Mouse (Mus musculus): Measurements from ENCODE around the gene Lrrk2.
"Not testable (repeated sequence)": the region's sequence is repeated elsewhere in the genome, so short reads cannot be mapped to it uniquely, and the experiment has no call there.

Gene Lrrk2

DNA sequence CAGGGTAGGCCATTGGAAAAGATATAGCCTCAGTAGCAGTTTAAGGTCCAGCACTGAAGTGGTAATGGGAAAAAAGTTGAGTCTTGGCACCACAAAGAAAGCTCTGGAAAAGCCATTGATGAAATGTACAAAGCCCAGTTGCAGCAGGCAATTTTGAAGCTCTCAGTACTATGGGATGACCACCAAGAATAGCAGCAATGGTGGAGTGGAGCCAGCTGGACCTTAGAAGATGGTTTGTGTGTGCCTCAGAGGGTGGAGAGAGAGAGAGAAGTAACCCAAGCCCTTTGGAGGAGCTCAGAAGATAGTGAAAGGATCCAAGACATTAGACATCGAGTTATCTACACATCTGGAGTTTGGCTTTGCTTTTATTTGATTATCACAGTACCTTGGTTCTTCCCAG is 20.1 kb downstream of the Lrrk2 start:
- peak; percentile 92 for DNase-seq

DNA sequence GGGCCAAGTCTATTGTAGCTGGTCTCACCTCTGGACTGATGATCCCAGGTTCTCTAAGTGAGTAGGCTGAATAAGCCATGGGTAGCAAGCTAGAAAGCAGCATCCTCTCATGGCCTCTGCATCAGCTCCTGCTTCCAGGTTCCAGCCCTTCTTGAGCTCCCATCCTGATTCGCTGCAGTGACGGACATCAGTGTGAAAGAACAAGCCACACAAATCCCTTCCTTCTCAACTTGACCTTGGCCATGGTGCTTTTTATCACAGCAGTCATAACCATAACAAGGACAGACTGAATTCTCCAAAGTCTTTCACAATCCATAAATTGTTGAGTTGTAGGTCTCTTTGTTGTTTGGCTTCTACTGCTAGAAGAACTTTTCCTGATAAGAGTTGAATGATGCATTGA is 20.9 kb downstream of the Lrrk2 start:
- DNase-seq = peak; percentile 13

DNA sequence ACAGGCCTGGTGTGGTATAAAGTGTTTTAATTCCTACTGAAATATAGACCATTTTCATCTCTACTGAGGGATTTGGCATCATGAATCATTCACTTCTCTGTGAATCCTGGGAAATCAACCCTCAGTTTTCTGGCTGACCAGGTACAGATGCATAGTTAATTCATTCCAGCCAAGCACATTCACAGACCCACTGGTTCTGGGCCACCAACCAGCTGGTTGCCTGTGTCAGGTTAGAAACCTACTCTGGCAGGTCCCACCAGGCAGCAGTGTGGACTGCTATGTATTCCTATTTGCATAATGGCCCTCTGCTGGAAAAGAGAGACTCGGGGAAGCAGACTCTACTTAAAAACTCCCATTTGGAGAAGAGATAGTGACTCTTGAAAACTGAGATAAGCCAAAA is 27.9 kb downstream of the Lrrk2 start:
- peak; percentile 46 for DNase-seq

DNA sequence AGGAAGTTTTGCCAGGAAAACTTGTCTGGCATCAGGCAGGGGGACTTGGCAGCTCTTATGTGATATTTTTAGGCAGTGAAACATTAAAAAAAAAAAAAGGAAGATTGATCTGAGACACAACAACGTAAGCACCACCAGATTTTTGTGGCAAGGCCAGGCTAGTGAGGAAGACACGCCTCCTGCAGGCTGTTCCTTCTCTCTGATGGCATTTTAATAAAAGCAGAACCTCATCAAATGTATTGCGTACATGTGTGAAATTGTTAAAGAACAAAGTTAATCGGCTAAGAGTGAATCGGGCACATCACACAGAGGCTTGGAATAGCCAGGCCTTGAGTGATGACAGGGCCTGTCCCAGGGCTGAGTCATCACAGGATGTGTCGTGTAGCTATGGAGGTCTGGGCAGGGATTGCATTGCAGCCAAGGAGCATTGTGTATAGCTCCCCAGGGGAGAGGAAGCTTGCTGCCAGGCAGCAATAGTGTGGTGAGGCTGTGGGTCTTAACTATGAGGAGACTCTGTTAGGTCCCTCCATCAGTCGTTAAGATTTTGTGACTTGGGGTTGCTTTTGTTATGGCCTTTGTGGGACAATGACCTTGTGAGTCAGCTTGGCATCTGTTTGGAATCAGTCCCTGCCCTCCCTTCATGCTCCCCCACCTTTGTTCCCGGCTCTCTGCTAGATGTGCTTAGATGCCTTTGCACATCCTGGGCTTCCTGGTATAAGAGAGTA is 30.2 kb downstream of the Lrrk2 start:
- peak; percentile 98 for DNase-seq

DNA sequence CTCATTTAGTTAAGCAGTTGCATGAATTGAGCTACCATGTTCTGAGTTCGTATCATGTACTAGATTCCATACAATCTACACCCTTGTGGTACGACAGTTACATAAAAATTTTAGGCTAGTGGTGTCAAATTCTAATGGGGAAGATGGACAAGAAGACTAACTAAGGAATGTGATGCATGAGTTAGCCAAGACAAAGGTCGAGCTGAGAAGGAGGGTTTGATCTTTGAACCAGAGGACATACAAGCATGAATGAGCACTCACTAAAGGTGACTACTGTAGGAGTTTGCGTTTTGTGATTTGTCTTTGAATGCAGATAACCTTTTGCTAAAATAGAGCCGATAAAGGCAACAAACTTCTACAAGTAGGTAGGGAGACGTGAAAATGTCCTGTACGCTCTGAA is 31.1 kb downstream of the Lrrk2 start:
- DNase-seq = no peak

DNA sequence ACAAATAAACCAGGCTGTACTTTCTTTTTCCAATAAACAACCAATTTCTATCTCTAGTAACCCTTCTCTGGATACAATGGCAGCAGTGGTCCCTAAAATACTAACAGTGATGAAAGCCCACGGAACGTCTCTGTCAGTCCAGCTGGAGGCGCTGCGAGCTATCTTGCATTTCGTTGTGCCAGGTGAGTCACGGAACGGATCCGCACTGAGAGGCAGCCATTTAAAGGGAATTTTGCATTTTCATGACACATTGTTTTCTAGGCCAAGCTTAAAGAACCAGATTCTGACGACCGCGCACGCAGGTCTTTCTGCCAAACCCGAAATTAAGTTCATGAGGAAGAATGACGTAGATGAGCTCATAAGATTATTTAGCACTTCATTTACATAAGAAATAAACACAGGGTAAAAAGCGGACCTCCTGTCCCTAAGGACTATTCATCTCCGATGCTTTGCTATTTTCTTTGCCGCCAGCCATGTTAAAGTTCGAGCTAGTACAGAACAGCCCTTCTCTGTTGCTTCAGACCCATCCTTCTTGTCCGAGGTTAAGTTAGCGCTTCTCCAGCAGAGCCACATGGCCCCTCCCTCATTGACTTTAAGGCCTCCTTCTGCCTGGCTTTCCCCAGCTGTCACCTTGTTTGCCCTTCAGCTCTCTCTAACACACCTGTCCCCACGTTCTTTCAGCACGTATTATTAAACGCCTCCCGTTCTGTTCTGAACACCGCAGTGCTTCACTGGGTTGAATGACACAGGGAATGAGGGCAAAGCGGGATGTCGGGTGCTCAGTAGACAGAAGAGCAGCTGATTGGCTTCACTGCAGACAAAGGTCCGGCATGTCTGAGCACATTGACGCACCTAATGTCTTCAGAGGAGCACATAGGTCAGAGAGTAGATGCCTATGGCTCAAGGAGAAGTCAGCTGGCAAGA is 36.5 kb downstream of the Lrrk2 start:
- peak; percentile 66 for DNase-seq

DNA sequence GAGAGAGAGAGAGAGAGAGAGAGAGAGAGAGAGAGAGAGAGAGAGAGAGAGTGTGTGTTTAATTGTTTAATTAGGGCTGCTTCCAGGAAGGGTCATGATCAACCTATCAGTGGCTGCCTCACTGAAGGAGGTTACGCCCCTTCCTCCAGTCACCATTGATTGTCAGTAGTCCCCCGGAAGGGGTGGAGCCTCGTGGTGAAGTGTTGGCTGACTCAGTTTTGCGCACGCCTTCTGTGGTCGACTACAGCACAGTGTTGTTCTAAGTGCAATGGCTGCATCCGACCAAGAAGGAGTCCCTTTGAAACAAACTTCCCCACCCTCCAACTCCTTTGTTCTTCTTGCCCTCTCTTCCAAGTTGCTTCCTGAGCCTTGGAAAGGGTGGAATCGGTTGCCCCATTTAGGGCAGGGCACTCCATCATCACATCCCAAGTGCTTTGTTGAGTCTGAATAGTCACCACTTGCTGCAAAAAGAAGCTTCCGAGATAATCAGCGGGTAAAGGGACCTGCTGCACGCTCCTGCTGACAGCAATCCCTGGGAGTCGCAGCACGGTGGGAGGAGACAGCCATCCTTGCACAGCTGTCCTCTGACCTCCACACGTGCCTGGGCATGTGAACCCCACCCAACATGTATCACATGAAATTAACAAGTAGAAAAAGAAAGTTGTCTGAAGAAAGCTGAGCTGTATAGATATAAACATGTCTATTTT is 62.4 kb downstream of the Lrrk2 start:
- DNase-seq = peak; percentile 61

DNA sequence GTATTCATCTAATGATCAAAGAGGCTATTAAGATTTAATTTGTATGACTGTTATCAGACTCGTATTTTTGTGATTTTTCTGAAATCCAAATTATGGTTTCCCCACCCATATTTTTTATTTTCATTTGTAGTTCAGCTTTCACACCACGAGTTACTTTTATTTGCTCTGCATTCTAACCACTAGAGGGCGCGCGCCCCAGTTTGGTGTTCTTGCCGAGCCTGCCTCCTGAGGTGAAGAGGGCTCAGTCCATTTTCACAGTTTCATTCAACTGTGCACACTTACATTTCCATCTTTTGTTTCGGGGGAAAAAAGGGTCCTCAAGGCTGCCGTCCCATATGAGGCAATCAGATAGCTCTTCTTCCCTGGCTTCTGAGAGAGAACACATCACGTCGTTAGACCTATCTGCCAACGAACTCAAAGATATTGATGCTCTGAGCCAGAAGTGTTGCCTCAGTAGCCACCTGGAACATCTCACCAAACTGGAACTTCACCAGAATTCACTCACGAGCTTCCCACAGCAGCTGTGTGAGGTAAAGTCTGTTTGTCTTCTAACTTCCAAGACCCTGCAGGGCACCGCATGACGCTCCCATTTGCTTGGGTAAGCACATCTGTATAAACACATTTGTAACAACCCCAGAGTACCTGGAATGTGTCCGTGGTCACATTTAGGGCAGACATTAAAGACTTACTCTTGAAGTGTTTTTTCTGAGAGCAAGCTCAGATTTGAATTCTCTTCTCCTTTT is 64.0 kb downstream of the Lrrk2 start:
- DNase-seq = peak; percentile 51

DNA sequence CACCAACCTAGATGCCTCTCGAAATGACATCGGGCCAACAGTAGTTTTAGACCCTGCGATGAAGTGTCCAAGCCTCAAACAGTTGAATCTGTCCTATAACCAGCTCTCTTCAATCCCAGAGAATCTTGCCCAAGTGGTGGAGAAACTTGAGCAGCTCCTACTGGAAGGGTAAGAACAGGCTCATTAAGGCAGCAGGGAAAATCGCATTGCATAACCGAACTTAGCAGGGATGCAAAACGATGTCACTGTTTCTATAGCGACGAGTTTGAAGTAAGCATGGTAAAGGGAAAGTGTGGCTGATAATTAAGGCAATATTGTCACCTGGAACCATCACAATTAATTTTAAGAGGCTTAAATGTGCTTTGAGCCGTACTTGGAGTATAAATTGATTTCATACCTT is 65.8 kb downstream of the Lrrk2 start:
- DNase-seq = no peak

DNA sequence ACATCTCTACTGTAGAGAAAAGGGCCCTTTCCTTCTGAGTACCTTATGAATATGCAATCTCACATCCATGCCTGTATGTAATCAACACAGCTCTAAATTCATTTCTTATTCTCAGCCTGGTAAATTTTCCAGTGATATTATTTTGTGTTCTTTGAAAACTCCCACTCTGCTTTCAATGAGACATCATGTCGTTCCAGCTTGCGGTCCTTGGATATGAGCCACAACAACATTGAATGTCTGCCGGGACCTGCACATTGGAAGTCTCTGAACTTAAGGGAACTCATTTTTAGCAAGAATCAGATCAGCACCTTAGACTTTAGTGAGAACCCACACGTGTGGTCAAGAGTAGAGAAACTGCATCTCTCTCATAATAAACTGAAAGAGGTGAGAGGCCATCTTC is 72.5 kb downstream of the Lrrk2 start:
- peak; percentile 21 for DNase-seq

DNA sequence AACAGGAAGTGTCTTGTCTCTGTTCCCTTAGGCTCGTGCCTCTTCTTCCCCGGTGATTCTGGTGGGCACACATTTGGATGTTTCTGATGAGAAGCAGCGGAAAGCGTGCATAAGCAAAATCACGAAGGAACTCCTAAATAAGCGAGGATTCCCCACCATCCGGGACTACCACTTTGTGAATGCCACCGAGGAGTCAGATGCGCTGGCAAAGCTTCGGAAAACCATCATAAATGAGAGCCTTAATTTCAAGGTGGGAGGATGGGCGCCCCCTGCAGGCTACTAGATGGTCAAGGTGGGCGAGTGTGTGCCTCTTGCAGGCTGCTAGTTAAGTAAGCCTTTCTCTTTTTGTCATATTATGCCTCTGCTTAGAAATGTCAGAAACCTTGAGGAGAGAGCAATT is 79.1 kb downstream of the Lrrk2 start:
- peak; percentile 51 for DNase-seq

DNA sequence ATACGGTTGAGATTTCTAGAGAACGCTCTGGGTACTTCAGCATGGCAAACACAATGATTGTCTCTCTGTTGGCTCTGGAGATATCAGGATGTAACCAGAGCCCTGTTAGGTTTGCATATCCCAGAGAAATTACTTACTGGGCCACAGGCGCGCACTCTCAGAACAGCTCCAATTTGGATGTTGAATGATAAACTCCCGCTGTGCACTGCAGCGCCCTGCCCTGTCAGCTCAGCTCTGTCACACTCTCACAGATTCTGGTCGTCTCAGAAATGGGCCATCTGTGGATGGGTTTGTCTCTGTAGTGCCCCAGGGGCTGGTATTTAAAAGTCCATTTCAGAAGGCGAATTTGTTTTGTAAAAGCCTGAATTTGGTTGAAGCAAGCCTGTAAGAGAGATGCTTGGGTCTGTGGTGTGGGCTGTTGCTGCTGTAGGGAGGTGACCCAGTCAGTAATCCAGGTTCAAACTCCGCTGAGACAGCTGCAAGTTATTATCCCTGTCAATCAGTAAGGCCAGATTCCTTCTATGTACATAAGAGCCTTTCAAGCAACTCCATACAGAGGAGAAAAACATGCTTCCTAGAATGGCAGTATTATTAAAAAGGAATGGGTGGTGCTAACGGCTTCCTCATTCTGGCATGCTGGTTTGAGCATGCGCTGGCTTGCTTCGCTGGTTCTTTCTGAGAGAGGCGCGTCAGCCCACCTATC is 80.6 kb downstream of the Lrrk2 start:
- peak; percentile 76 for DNase-seq

DNA sequence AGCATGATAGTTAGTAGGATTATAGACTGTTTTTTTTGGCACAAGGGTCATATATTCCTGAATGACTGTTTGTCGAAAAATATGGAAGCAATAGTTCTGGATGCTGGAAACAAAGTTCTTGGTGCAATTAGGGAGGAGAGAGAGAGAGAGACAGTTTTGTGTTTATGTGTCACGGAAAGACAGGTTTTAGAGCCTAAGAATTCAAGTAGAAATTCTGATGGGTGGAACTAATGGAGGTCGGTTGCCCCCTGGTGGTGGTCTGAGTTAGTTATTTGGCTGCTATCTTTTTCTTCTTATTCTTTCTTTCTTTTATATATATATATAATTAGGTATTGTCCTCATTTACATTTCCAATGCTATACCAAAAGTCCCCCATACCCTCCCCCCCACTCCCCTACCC is 81.6 kb downstream of the Lrrk2 start:
- peak; percentile 40 for DNase-seq

DNA sequence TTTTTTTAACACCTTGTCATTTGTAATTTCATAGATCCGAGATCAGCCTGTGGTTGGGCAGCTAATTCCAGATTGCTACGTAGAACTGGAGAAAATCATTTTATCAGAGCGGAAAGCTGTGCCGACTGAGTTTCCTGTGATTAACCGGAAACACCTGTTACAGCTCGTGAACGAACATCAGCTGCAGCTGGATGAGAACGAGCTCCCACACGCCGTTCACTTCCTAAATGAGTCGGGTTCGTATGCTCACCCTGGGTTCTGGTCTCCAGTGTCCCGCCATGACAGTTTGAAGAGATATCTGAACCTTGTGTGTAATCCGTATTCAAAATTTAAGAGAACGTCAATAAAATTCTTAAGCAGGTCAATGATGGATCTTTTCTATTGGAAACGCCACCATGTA is 82.8 kb downstream of the Lrrk2 start:
- DNase-seq = peak; percentile 67

DNA sequence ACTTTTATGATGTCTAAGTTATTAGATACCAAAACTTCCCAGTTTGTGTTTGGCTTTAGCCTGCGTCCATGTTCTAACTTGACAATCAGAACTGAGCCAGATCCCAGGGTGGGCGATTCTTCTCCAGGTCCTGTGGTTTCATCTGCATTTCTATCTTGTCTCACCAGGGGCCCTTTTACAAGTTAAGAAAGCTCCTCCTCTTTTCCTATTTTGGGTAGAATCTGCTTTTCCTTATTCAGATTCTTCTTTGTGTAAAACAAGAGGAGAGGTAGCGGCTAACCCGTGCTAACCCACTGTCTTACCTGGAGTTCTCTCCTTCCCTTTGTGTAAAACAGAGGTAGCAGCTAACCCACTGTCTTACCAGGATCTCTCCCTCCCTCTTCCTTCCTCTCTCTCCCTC is 99.1 kb downstream of the Lrrk2 start:
- DNase-seq = peak; percentile 37

DNA sequence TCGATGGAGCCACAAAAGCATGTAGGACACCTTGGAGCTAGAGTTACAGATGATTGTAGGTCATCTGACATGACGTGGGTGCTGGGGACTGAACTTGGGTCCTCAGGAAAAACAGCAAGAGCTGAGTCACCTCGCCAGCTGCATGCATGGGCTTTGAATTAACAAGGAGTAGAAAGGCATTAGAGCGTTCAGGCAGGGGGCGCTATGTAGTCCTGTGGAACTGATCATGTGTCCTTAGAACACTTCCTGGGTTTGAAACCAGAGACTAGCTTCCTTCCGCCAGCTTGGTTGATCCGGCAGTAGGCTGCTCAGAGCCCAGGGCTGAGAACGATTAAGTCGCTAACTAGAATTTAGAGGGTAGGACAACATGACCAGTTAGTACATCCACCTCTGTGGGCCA is 106.2 kb downstream of the Lrrk2 start:
- no peak for DNase-seq

DNA sequence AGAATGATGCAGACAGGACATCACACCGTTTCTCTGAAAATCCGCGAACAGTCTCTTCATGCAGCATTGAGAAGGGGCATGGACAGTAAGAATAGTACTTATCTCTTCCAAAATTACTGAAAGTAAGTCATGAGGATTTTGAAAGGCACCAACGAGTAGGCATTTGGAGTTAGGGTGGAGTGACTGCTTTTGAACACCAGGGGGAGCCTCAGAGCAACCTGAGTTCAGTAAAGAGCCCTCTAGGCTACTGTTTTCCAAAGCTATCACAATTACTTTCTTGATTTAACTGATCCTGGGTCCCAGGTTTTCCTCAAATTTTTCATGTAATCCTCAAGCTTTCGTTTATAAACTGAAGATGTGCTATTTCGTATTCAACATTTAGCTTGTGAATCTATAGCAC is 108.2 kb downstream of the Lrrk2 start:
- DNase-seq = no peak

DNA sequence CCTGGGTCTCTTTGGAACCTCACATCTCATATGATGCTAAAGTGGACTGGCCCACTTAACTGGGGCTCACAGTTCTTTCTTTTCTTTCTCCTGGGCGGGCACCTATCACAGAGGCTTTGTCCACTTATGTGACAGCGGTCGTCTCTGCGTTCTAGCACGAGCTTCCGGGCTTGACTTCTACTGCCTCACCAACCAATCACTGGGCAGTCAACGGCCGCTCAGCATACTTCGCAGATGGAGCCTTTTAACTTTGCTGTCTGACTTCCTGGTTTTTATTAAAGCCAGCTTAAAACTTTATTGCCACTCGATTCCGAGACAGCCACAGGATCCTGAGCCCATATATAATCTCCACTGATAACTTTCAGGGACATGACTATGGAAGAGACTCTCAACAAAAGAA is 115.4 kb downstream of the Lrrk2 start:
- no peak for DNase-seq

DNA sequence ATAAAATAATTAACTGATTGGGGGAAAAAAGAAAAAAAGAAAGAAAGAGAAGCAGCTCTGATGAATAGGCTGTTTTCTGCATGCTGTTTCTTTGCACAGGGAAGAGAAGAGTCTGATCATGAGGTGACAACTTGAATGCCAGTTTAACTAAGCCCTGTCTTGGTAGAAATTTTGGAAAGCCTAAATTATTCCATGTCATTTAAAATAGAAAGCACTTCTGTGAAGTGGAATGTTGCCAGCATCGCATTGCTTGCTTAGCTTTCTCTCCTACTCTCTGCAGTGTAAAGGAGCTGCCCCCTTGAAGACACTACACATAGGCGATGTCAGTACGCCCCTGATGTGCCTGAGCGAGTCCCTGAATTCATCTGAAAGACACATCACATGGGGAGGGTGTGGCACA is 133.5 kb downstream of the Lrrk2 start:
- no peak for DNase-seq

DNA sequence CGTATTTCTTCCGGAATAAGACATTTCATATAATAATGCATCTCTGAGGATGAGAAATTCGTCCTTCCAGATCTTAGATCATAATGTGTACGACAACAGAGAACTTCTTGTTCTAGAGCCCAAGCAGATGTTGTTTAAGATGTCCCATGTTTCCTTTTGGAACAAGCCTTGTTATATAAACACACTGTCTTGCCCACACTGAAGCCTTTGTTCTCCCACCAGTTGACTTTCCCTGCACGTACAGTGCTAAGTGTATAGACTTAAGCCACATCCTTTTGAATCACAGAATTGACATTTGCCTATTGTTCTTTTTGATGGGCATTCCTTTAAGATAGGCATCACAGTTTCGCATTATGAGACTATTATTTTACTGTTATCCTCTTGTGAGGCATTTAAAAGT is 162.3 kb downstream of the Lrrk2 start:
- DNase-seq = peak; percentile 23

DNA sequence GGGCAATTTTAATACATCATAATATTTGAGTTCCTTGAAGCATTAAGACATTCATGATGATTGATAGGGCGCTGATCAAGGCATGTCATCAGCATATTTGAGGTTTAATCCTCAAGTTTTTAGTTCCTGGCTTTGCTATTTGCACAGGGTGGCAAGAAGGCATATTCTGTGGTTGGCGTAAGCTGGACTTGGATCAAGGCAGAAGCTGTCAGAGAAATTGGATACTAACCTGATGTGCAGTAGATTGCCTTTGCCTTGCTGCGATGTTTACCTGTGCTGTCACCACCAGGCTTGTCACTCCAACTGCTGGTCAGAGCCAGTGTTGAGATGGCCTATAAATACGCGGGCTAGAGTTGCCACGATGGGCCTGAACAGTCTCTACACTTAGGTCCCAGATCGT is 165.0 kb downstream of the Lrrk2 start, which contains the start of gene Smgc:
Gene Smgc (plus strand): TSS at position 301 of the 400 bp plus-strand sequence.
- no peak for DNase-seq

DNA sequence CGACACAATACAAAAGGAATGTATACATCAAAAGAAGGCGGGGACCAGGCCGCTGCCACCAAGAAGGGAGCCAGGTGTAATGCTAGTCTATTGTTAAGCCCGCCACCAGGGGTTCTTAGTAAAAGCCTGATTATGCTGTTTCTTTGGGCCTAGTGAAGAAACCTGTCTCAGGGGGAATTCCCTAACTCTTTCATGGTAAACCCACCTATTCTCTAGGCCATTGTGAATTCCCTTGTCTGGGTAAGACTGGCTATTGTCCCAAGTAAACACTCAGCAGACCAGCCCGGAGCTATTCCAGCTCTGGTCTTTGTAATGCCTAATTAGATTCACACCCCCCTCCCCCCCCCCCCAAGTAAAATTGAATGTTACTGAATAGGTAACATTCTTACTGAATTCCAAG is 191.2 kb downstream of the Lrrk2 start:
- not testable (repeated sequence) for DNase-seq

Data from heart, adult 11 months (tissue).